Mouse (Mus musculus) splenic B cell, adult 2 months (primary cell): ENCODE measurements at regions not wholly inside any gene's neighbourhood (a gene's known extent, or its start where the extent isn't known, plus 50 kb on each side); places are given as distances from the start of the nearest gene placed in this dataset.

ENCODE experiments used
- DNase-seq: peaks from one replicate; pipeline ENCODE4 v3.0.0-alpha.2; 2011; ENCODE audit warnings: low read depth, low spot score
- H3K27me3 ChIP-seq: 2 replicates; pipeline ENCODE4 v1.6.1; 2012; ENCODE audit warnings: mild to moderate bottlenecking, low read length, moderate library complexity, mixed read lengths; ENCODE audit not compliant: control insufficient read depth, poor library complexity, insufficient read depth, severe bottlenecking
- H3K36me3 ChIP-seq: 2 replicates; pipeline ENCODE4 v1.6.1; 2012; ENCODE audit warnings: mild to moderate bottlenecking, low read length, moderate library complexity, mixed read lengths; ENCODE audit not compliant: control insufficient read depth, poor library complexity, insufficient read depth, severe bottlenecking

DNA sequence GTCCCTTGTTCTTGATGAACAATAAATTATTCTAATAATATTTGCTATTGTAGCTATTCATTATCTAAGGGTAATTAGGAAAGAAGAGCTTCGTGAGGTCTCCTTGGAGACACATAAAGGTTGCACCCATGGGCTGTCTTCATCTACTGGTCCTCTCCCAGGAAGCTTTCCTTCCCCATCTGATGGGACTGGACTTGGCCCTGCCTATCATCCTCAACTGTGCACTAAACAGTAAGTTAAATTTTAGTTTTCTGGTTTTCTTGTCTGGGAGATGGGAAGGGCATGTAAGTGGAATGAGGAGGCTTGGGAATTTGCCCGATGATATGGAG, 554.5 kb downstream of the Gm9195 start:
- Histone ChIP-seq H3K36me3 (no peaks in the 10 kb centered on the region), H3K27me3 (no peaks in the 10 kb centered on the region)
- DNase-seq, result no peak

- H3K36me3 ChIP-seq, result no peaks in the 10 kb centered on the region
- no peaks in the 10 kb centered on the region for H3K27me3 ChIP-seq
- DNase-seq, result no peak
Measured at GRCm38 (mm10) chr14:71936373-71937156, 555.1 kb downstream of the Gm9195 start.

DNA sequence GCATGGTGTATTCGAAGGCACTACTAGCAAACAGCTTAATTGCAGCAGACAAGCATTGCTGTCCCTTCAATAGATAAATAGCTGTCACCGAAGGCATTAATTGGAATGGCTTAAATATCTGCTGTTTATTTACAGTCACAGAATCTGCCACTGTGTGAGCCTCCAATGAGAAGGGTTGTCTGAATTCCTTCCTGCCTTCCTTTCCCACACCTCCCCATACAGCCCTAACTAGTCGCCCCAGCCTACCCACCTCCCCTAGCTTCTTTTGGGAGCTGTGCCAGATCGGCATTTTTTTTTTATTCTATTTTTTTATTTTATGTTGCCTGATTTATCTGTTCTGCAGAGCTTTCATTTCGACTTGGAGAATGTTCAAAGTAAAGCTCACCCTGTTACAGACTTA, 575.7 kb downstream of the Gm9195 start:
- Histone ChIP-seq H3K27me3 (peaks cover 1% of the 10 kb centered on the region; the same call in 1 of the 2 replicates), H3K36me3 (no peaks in the 10 kb centered on the region)
- DNase-seq, result no peak

DNA sequence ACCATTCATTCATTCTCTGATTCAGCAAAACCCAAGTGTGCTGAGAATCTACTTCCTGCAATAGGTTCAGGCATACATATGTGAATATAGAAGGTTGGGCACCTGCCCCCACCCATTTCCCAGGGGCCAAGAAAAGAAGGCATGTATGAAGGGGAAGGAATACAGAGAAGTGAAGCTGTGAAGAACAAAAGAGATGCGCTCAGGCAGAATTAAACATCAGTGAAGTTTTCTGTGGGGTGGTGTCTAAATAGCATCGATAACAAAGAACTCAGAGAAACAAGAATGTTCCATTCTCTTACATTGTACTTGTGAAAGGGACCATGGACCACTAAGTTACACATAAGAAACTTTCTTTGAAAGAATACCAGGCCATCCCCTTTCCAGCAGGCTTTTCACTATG, 580.7 kb downstream of the Gm9195 start:
- H3K36me3 ChIP-seq, result no peaks in the 10 kb centered on the region
- H3K27me3 ChIP-seq, result peaks cover 1% of the 10 kb centered on the region; the same call in 1 of the 2 replicates
- no peak for DNase-seq

- no peak for DNase-seq
- no peaks in the 10 kb centered on the region for H3K36me3 ChIP-seq
Measured at GRCm38 (mm10) chr14:71895468-71895867, 596.2 kb downstream of the Gm9195 start.

DNA sequence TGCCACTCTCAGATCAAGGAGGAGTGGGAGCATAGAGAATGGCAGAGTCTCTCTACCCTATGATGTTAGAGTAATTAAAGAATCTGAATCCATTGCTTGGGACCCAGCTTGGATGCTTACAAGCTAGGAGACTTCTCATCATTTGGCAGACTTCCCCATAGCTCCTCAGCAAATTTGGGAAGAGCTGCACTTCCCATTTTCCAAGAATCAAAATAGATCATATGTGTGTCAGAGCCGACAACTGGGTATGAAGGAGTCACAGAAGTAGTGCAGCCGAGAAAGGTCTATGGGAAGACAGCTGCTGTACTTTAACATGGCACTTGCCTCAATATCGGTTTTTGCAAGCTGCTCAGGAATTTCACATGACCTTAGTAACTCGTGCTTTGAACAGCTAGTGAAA, 596.8 kb downstream of the Gm9195 start:
- H3K36me3 ChIP-seq, result no peaks in the 10 kb centered on the region
- DNase-seq, result no peak
- H3K27me3 ChIP-seq, result no peaks in the 10 kb centered on the region

More at GRCm38 (mm10) chr14:71895468-71895867, 596.2 kb downstream of the Gm9195 start:
- no peaks in the 10 kb centered on the region for H3K27me3 ChIP-seq

DNA sequence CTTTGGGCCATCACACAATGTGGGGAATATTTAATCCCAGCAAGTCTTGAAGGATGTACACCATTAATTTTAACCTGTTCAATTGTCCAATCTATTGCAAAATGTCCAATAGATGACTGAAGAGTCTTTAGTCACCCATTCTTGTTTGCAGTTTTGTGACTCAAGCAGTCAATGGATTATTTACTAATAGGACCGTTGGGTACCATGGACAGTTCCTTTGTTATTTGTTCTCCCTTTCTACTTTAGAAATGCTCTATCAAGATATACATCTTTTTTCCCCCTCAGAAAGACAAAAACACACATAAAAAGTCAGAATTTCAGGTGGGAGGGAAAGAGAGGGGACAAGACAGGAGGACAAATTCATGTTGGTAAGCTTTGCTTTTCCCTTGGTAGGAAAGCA, 598.3 kb downstream of the Gm9195 start:
- H3K27me3 ChIP-seq, result no peaks in the 10 kb centered on the region
- no peak for DNase-seq
- no peaks in the 10 kb centered on the region for H3K36me3 ChIP-seq

GRCm38 (mm10) chr14:71891667-71892066, 600.0 kb downstream of the Gm9195 start:
- no peaks in the 10 kb centered on the region for H3K27me3 ChIP-seq
- no peaks in the 10 kb centered on the region for H3K36me3 ChIP-seq
- DNase-seq, result no peak

GRCm38 (mm10) chr14:71882871-71883270, 608.8 kb downstream of the Gm9195 start:
- Histone ChIP-seq H3K27me3 (no peaks in the 10 kb centered on the region), H3K36me3 (no peaks in the 10 kb centered on the region)
- no peak for DNase-seq

DNA sequence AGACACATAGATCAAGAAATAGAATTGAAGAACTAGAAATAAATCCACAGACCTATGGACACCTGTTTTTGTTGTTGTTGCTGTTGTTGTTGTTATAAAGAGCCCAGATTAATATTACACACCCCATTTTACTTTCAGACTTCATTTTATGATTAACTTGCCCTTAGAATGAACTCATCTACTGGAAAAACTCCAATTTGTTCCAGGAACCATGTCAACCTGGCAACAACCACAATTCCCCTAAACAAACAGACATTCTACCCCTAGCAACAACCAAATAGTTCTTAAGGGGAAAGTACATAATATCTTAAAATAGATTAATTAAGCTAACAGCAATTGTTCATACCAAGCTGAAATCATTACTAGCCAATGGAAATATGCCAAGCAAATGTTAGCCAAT, 646.1 kb downstream of the Gm9195 start:
- no peaks in the 10 kb centered on the region for H3K27me3 ChIP-seq
- DNase-seq, result no peak
- H3K36me3 ChIP-seq, result no peaks in the 10 kb centered on the region

GRCm38 (mm10) chr14:71808863-71809487, 682.7 kb downstream of the Gm9195 start:
- Histone ChIP-seq H3K27me3 (no peaks in the 10 kb centered on the region), H3K36me3 (no peaks in the 10 kb centered on the region)
- no peak for DNase-seq

DNA sequence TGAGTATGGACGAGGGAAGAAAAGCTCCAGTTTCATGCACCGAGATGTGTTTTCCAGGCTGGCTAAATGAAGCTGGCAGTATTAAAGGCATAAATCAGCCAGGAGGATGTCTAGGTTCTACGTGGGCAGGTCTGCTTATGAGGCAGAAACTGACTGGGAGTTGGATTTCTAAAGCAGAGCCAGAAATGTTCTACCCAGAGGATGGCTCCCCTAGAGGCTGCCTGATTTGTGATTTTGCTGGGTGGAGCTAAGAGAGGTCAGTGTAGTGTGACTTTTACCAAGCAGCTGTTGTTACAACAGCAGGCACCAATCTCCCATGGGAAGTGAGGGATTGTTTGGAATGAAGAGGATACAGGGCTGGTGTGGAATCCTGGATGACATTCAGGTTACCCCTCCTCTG, 686.0 kb downstream of the Gm9195 start:
- H3K36me3 ChIP-seq, result no peaks in the 10 kb centered on the region
- H3K27me3 ChIP-seq, result no peaks in the 10 kb centered on the region
- DNase-seq, result no peak

DNA sequence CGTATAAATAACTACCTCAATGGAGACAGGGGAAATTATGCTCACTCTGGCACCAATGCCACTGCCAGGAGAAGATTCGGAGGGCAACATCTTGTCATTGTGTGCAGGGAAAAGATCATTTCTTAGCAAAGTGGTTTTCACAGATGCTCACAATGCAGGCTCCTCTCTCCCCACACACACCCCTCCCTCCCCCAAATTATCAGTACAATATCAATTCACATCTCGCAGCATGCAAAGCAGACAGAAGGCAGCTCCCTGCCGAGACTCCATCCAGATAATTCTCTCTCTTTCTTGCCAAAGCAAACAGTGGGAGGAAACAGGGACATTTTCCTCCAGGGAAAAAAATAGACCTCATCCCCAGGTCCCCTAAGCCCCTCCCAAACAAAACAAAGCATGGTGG, 691.8 kb downstream of the Gm9195 start:
- Histone ChIP-seq H3K27me3 (no peaks in the 10 kb centered on the region), H3K36me3 (no peaks in the 10 kb centered on the region)
- DNase-seq, result no peak

- Histone ChIP-seq H3K36me3 (no peaks in the 10 kb centered on the region), H3K27me3 (no peaks in the 10 kb centered on the region)
- no peak for DNase-seq
Measured at GRCm38 (mm10) chr14:71795713-71796112, 695.9 kb downstream of the Gm9195 start.

- Histone ChIP-seq H3K27me3 (no peaks in the 10 kb centered on the region), H3K36me3 (no peaks in the 10 kb centered on the region)
- DNase-seq, result no peak
Measured at GRCm38 (mm10) chr14:71776990-71777525, 714.6 kb downstream of the Gm9195 start.
